Mouse (Mus musculus) hindbrain, embryonic 13.5 days (tissue): ENCODE measurements around the gene Spire2. TPM values are rescaled to one million over a fixed set of nuclear protein-coding genes. Genes with fewer than 3 reads are reported as not detected.
A peak's percentile ranks its signal among the peaks of the same experiment; 100 is the strongest.

Experiments
- ATAC-seq: fragments of 200-750 bp; cut with Nextera tagmentation; 2 replicates; pipeline ENCODE4 v1.8.0; 2017; ENCODE audit warnings: moderate TSS enrichment; ENCODE audit not compliant: low FRiP score
- H3K27ac ChIP-seq: fragments of 300-500 bp; sonication (generic); 2 replicates; pipeline ENCODE4 v1.5.1; 2015; ENCODE audit warnings: inconsistent platforms, mild to moderate bottlenecking, moderate library complexity
- H3K27me3 ChIP-seq: fragments of 300-500 bp; sonication (generic); 2 replicates; pipeline ENCODE4 v1.6.1; 2015; ENCODE audit warnings: mild to moderate bottlenecking, inconsistent platforms
- H3K36me3 ChIP-seq: fragments of 300-500 bp; sonication (generic); 2 replicates; pipeline ENCODE4 v1.6.1; 2015; ENCODE audit warnings: mild to moderate bottlenecking, inconsistent platforms
- H3K4me1 ChIP-seq: fragments of 300-500 bp; sonication (generic); replicated peaks from 2 replicates; pipeline ENCODE4 v1.6.1; 2015; ENCODE audit warnings: inconsistent platforms
- H3K4me2 ChIP-seq: fragments of 300-500 bp; sonication (generic); 2 replicates; pipeline ENCODE4 v1.6.1; 2015; ENCODE audit warnings: inconsistent platforms, mild to moderate bottlenecking, moderate library complexity
- H3K4me3 ChIP-seq: fragments of 300-500 bp; sonication (generic); 2 replicates; pipeline ENCODE4 v1.5.1; 2015; ENCODE audit warnings: mild to moderate bottlenecking, inconsistent platforms
- H3K9ac ChIP-seq: fragments of 300-500 bp; sonication (generic); 2 replicates; pipeline ENCODE4 v1.6.1; 2015; ENCODE audit warnings: mild to moderate bottlenecking, inconsistent platforms
- H3K9me3 ChIP-seq: fragments of 300-500 bp; sonication (generic); 2 replicates; pipeline ENCODE4 v1.6.1; 2016; ENCODE audit warnings: inconsistent platforms
- WGBS: fragments of 180-500 bp; shearing (Covaris S2); methylation state at CpG from one replicate; pipeline ENCODE4 v1.1.7; 2015; 5-methylcytosine and 5-hydroxymethylcytosine counted together
- polyA plus RNA-seq: library from polyadenylated mRNA; unstranded; fragments of >200 nt; fragmentation: Nextera tagmentation; extraction: Ambion mirVana; gene quantifications from 2 replicates; pipeline ENCODE4 v1.2.1, GENCODE M21; 2015

Spire2 gene
- polyA plus RNA-seq, 1 experiment from 2014 or later, result 39.6 TPM

GRCm38 (mm10) chr8:123317781-123318466 lies 14.6 kb upstream of the Spire2 start:
- H3K9ac ChIP-seq, result peak overlapping the region; percentile 69
- H3K27me3 ChIP-seq, result no peaks in the 10 kb centered on the region
- no peak overlapping the region for H3K27ac ChIP-seq
- no peaks in the 10 kb centered on the region for H3K9me3 ChIP-seq
- no peaks in the 10 kb centered on the region for H3K36me3 ChIP-seq
- peaks cover 13% of the 10 kb centered on the region for H3K4me1 ChIP-seq
- peak overlapping the region; percentile 83 for H3K4me2 ChIP-seq
- peak overlapping the region; percentile 53 for H3K4me3 ChIP-seq
- ATAC-seq, result peak; percentile 81
- 9% methylated on average over 21 of the region's 21 CpGs for WGBS

- H3K27me3 ChIP-seq, result no peaks in the 10 kb centered on the region
- H3K9me3 ChIP-seq, result no peaks in the 10 kb centered on the region
- under 1% methylated on average over 24 of the region's 24 CpGs for WGBS
- peak within 1 kb of the TSS; percentile 83 for H3K4me2 ChIP-seq
- H3K4me3 ChIP-seq, result peak within 1 kb of the TSS; percentile 53
- peaks cover 13% of the 10 kb centered on the region for H3K4me1 ChIP-seq
- peak within 1 kb of the TSS; percentile 69 for H3K9ac ChIP-seq
- no peaks in the 10 kb centered on the region for H3K36me3 ChIP-seq
- H3K27ac ChIP-seq, result no peak within 1 kb of the TSS
- peak; percentile 98 for ATAC-seq
Measured at GRCm38 (mm10) chr8:123318467-123318911, 14.0 kb upstream of the Spire2 start, which contains the start of gene Fanca. Gene Fanca (minus strand): TSS chr8:123318576.

GRCm38 (mm10) chr8:123319522-123320164 lies 12.9 kb upstream of the Spire2 start:
- H3K4me3 ChIP-seq, result no peak overlapping the region
- ATAC-seq, result no peak
- H3K36me3 ChIP-seq, result no peaks in the 10 kb centered on the region
- H3K4me1 ChIP-seq, result peaks cover 13% of the 10 kb centered on the region
- no peak overlapping the region for H3K9ac ChIP-seq
- no peaks in the 10 kb centered on the region for H3K27me3 ChIP-seq
- no peak overlapping the region for H3K4me2 ChIP-seq
- WGBS, result 35% methylated on average over 7 of the region's 7 CpGs
- H3K27ac ChIP-seq, result no peak overlapping the region
- no peaks in the 10 kb centered on the region for H3K9me3 ChIP-seq

GRCm38 (mm10) chr8:123328552-123328951 lies 4.0 kb upstream of the Spire2 start:
- no peak for ATAC-seq
- Histone ChIP-seq H3K4me2 (no peak overlapping the region), H3K36me3 (no peaks in the 10 kb centered on the region), H3K27me3 (peaks cover 18% of the 10 kb centered on the region; the same call in 1 of the 2 replicates), H3K4me3 (no peak overlapping the region), H3K9me3 (no peaks in the 10 kb centered on the region), H3K4me1 (peaks cover 20% of the 10 kb centered on the region), H3K27ac (no peak overlapping the region), H3K9ac (no peak overlapping the region)
- WGBS, result 98% methylated on average over 2 of the region's 2 CpGs

GRCm38 (mm10) chr8:123329350-123329749 lies 3.2 kb upstream of the Spire2 start:
- 86% methylated on average over 4 of the region's 4 CpGs for WGBS
- no peaks in the 10 kb centered on the region for H3K36me3 ChIP-seq
- no peak for ATAC-seq
- peaks cover 28% of the 10 kb centered on the region for H3K4me1 ChIP-seq
- H3K4me3 ChIP-seq, result no peak overlapping the region
- no peak overlapping the region for H3K4me2 ChIP-seq
- no peak overlapping the region for H3K27ac ChIP-seq
- no peak overlapping the region for H3K9ac ChIP-seq
- H3K9me3 ChIP-seq, result no peaks in the 10 kb centered on the region
- H3K27me3 ChIP-seq, result peaks cover 18% of the 10 kb centered on the region; the same call in 1 of the 2 replicates

GRCm38 (mm10) chr8:123329961-123330360 lies 2.6 kb upstream of the Spire2 start:
- H3K9ac ChIP-seq, result no peak overlapping the region
- H3K27ac ChIP-seq, result no peak overlapping the region
- no peaks in the 10 kb centered on the region for H3K36me3 ChIP-seq
- no peak overlapping the region for H3K4me3 ChIP-seq
- peaks cover 34% of the 10 kb centered on the region for H3K4me1 ChIP-seq
- 69% methylated on average over 5 of the region's 5 CpGs for WGBS
- ATAC-seq, result no peak
- H3K27me3 ChIP-seq, result peaks cover 18% of the 10 kb centered on the region; the same call in 1 of the 2 replicates
- no peak overlapping the region for H3K4me2 ChIP-seq
- no peaks in the 10 kb centered on the region for H3K9me3 ChIP-seq

- H3K4me3 ChIP-seq, result no peak overlapping the region
- WGBS, result 71% methylated on average over 6 of the region's 6 CpGs
- peaks cover 40% of the 10 kb centered on the region for H3K4me1 ChIP-seq
- H3K27ac ChIP-seq, result no peak overlapping the region
- no peak overlapping the region for H3K9ac ChIP-seq
- H3K9me3 ChIP-seq, result no peaks in the 10 kb centered on the region
- H3K4me2 ChIP-seq, result no peak overlapping the region
- H3K27me3 ChIP-seq, result 0 out of 2 replicates have a peak, but pooled peaks cover 13% of the 10 kb centered on the region
- no peaks in the 10 kb centered on the region for H3K36me3 ChIP-seq
- no peak for ATAC-seq
Measured at GRCm38 (mm10) chr8:123330701-123331100, 1.8 kb upstream of the Spire2 start.

- Histone ChIP-seq H3K4me1 (peaks cover 43% of the 10 kb centered on the region), H3K36me3 (no peaks in the 10 kb centered on the region), H3K9me3 (no peaks in the 10 kb centered on the region), H3K9ac (0 out of 2 replicates have a peak overlapping the region, but pooled peaks have one; percentile 98), H3K4me2 (peak overlapping the region; percentile 86), H3K27ac (peak overlapping the region; percentile 97), H3K27me3 (0 out of 2 replicates have a peak, but pooled peaks cover 13% of the 10 kb centered on the region), H3K4me3 (no peak overlapping the region; the same call in 1 of the 2 replicates)
- ATAC-seq, result no peak
- 90% methylated on average over 2 of the region's 2 CpGs for WGBS
Measured at GRCm38 (mm10) chr8:123331301-123331700, 1.2 kb upstream of the Spire2 start.

GRCm38 (mm10) chr8:123331810-123332209 lies 703 bp upstream of the Spire2 start:
- no peak; the same call in 1 of the 2 replicates for ATAC-seq
- Histone ChIP-seq H3K4me2 (peak overlapping the region; percentile 86), H3K4me1 (peaks cover 46% of the 10 kb centered on the region), H3K27ac (peak overlapping the region; percentile 97), H3K27me3 (0 out of 2 replicates have a peak, but pooled peaks cover 11% of the 10 kb centered on the region), H3K9me3 (no peaks in the 10 kb centered on the region), H3K36me3 (no peaks in the 10 kb centered on the region), H3K4me3 (peak overlapping the region; percentile 85), H3K9ac (peak overlapping the region; percentile 98)
- 31% methylated on average over 8 of the region's 8 CpGs for WGBS

GRCm38 (mm10) chr8:123333091-123333587 lies 626 bp downstream of the Spire2 start:
- 2% methylated on average over 18 of the region's 21 CpGs for WGBS

GRCm38 (mm10) chr8:123333864-123334263 lies 1.4 kb downstream of the Spire2 start:
- Histone ChIP-seq H3K27ac (peak overlapping the region; percentile 97), H3K9ac (peak overlapping the region; percentile 98), H3K36me3 (0 out of 2 replicates have a peak, but pooled peaks cover 2% of the 10 kb centered on the region), H3K4me3 (peak overlapping the region; percentile 85), H3K27me3 (0 out of 2 replicates have a peak, but pooled peaks cover 3% of the 10 kb centered on the region), H3K4me1 (peaks cover 48% of the 10 kb centered on the region), H3K4me2 (peak overlapping the region; percentile 86), H3K9me3 (no peaks in the 10 kb centered on the region)
- no peak for ATAC-seq
- WGBS, result 3% methylated on average over 7 of the region's 7 CpGs

More at GRCm38 (mm10) chr8:123333091-123333587, 626 bp downstream of the Spire2 start:
- Histone ChIP-seq H3K9me3 (no peaks in the 10 kb centered on the region), H3K9ac (peak overlapping the region; percentile 98), H3K27ac (peak overlapping the region; percentile 97), H3K4me1 (peaks cover 48% of the 10 kb centered on the region), H3K36me3 (no peaks in the 10 kb centered on the region), H3K27me3 (0 out of 2 replicates have a peak, but pooled peaks cover 3% of the 10 kb centered on the region), H3K4me3 (peak overlapping the region; percentile 85), H3K4me2 (peak overlapping the region; percentile 86)
- peak; percentile 57; the same call in 1 of the 2 replicates for ATAC-seq

GRCm38 (mm10) chr8:123334467-123334866 lies 2.0 kb downstream of the Spire2 start:
- 0 out of 2 replicates have a peak, but pooled peaks cover 2% of the 10 kb centered on the region for H3K36me3 ChIP-seq
- 0% methylated on average over 1 of the region's 1 CpGs for WGBS
- ATAC-seq, result no peak
- H3K9me3 ChIP-seq, result no peaks in the 10 kb centered on the region
- H3K4me3 ChIP-seq, result peak overlapping the region; percentile 85
- H3K27me3 ChIP-seq, result 0 out of 2 replicates have a peak, but pooled peaks cover 3% of the 10 kb centered on the region
- peak overlapping the region; percentile 97 for H3K27ac ChIP-seq
- H3K4me1 ChIP-seq, result peaks cover 48% of the 10 kb centered on the region
- peak overlapping the region; percentile 86 for H3K4me2 ChIP-seq
- H3K9ac ChIP-seq, result peak overlapping the region; percentile 98
